Mouse (Mus musculus): Measurements from ENCODE around the gene Il11ra1.
"Not testable (repeated sequence)": the region's sequence is repeated elsewhere in the genome, so short reads cannot be mapped to it uniquely, and the experiment has no call there.

The Il11ra1 gene

GRCm38 (mm10) chr4:41679291-41679690 lies 20.5 kb upstream of the Il11ra1 start:
- no peak for DNase-seq (ENCODE audit: low spot score)

DNA sequence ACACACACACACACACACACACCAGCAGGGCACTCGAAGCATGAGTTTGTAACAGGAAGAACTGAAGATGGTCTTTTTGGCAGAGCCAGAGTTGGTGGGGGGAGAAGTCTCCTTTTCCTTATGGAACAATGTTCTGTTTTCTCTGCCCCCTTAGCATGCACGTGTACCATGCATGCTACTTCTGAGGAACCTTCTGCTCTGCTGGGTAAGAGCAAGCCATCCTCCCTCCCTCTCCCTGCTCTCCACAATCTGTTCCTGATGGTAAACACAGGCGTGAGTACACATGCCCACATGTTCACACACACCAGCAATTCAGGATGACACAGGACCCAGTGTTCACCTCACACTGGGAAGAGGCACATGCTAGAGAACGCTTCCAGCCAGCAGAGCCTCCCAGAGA lies 18.6 kb upstream of the Il11ra1 start:
- no peak for DNase-seq (ENCODE audit: low spot score)

GRCm38 (mm10) chr4:41681947-41682346 lies 17.8 kb upstream of the Il11ra1 start:
- no peak for DNase-seq (ENCODE audit: low spot score)

DNA sequence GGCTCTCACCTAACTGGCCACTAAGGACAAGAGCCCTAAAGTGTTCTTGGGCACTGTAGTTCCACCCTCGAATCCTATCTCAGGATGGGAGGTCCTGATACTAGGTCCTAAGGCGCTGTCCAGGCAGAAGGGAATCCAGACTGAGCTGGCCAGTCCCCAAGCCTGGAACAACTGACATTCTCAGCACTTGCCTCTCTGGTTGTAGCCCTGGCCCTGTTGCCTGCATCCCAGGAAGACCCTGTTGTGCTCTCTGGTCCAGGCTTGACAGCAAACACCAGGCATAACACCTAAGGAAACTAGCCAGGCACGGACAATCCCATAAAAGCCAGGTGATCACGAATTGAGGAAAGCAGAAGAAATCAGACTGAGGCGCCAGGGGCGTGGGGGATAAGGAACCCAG lies 17.0 kb upstream of the Il11ra1 start:
- no peak for DNase-seq (ENCODE audit: low spot score)

GRCm38 (mm10) chr4:41683303-41683702 lies 16.5 kb upstream of the Il11ra1 start:
- DNase-seq (ENCODE audit: low spot score): not testable (repeated sequence)

- DNase-seq (ENCODE audit: low spot score): not testable (repeated sequence)
Observed at GRCm38 (mm10) chr4:41684131-41684930, 15.5 kb upstream of the Il11ra1 start.

- DNase-seq (ENCODE audit: low spot score): not testable (repeated sequence)
Observed at GRCm38 (mm10) chr4:41684931-41685453, 14.8 kb upstream of the Il11ra1 start.

- DNase-seq (ENCODE audit: low spot score): not testable (repeated sequence)
Observed at GRCm38 (mm10) chr4:41685882-41686492, 13.8 kb upstream of the Il11ra1 start.

GRCm38 (mm10) chr4:41688562-41688961 lies 11.2 kb upstream of the Il11ra1 start:
- DNase-seq (ENCODE audit: low spot score): not testable (repeated sequence)

GRCm38 (mm10) chr4:41690014-41690413 lies 9.8 kb upstream of the Il11ra1 start:
- not testable (repeated sequence) for DNase-seq (ENCODE audit: low spot score)

DNA sequence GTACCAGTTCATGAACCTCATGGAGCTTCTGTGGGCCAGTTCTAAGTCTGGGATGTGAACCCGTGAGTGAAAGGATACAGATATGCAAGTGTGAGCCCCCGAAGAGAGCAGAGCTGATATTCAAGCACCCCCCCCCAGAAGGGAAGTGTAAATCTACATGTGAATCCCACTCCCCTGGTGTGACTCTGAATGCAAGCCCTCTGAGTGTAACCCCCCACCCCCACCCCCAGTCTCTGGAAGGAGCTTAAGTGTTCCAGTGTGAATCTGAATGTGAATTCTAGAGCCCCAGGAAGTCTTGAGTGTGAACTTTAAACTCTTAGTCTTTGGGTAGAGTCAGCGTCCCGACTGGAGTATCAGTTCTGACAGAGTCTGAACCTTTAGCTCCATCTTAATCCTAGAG lies 6.3 kb upstream of the Il11ra1 start:
- not testable (repeated sequence) for DNase-seq (ENCODE audit: low spot score)

- DNase-seq (ENCODE audit: low spot score): not testable (repeated sequence)
Observed at GRCm38 (mm10) chr4:41695800-41696199, 4.0 kb upstream of the Il11ra1 start.

- not testable (repeated sequence) for DNase-seq (ENCODE audit: low spot score)
Observed at GRCm38 (mm10) chr4:41696452-41696851, 3.3 kb upstream of the Il11ra1 start.

DNA sequence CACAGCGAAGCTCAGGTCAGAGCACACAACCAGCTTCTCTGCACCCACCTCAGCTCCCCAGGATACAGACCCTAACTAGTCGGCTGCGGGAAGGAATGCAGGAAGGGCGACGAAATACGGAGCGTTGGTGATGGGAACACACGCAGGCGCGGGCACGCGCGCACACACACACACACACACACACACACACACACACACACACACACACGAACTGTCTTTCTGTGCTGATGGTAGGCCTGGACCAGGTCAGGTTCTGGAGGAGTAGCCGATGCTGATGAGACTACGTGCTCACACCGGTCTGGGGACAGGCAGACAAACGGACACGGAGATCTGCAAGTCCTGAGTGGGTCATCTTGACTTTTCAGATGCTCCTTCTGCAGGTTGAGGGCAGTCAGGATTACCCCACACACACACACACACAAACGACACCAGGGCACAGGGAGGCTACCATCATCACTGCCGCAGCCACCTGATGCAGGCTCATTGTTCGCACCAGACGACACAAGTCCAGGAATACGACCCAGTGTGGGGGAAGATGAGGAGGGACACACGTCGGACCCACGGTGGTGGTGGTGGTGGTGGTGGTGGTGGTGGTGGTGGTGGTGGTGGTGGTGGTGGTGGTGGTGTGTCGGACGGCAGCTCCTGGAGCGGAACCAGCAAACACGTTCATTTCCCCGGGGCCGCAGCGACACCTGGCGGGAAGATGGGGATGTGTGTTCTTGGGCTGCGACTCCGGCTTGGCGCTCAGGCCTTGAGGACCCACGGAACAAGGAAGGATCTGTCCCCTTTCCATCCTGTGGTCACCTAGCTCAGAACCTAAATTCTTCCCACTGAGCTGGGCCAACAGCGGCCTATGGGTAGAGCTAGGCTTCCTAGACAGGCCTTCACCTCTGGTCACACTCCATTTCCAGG lies 2.6 kb upstream of the Il11ra1 start, which contains the start of gene Cntfr:
TSS of gene Cntfr (minus strand) at position 160 of the 912 bp plus-strand sequence.
- DNase-seq (ENCODE audit: low spot score): not testable (repeated sequence)

DNA sequence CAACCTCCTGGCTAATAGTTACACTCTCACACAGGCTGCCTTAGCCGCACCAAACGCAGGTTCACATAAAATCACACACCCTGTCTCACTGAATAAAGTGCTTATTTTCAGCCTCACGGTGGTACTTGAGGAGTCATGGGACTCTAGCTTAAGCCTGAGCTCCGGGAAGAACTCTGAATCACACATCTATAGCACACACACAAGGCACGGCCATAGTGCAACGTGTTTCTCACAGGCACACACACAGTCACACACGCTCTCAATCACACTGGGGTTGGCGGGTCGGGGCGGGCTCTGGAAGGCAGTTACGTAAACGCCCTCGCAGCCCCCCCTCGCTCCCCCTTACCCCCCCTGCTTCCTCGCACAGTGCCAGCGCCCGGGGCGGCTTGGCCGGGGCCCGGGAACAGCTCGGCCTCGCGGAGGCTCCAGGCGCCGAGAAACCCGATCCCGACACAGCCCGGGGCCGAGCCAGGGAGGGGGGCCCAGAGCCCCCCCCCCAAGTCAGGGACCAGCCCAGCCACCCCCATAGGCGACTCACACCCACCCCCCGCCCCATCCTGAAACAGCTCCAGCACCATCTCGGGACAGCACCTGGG lies 1.3 kb upstream of the Il11ra1 start:
- DNase-seq (ENCODE audit: low spot score): not testable (repeated sequence)

DNA sequence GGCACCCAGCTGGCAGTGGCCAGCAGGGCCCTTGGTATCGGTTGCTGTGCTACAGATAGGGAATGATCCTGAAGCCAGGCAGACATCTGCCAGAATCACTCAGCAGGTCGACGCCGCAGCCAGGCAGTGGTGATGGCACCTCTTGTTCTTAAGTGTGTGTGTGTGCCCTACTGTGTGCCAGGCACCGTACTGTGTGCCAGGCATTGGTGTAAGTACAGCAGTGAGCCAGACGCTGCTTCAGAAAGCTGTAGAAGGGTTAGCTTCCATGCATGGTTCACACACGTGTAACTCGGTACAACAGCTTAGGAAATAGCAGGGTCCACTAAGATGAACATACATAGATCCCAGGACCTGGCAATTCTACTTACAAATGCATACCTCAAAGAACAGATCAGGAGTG lies 435 bp downstream of the Il11ra1 start:
- DNase-seq (ENCODE audit: low spot score): not testable (repeated sequence)

GRCm38 (mm10) chr4:41702226-41702625 lies 2.4 kb downstream of the Il11ra1 start:
- not testable (repeated sequence) for DNase-seq (ENCODE audit: low spot score)

- DNase-seq (ENCODE audit: low spot score): no peak
Observed at GRCm38 (mm10) chr4:41704651-41705050, 4.9 kb downstream of the Il11ra1 start.

GRCm38 (mm10) chr4:41705922-41706754 lies 6.3 kb downstream of the Il11ra1 start:
- DNase-seq (ENCODE audit: low spot score): no peak

DNA sequence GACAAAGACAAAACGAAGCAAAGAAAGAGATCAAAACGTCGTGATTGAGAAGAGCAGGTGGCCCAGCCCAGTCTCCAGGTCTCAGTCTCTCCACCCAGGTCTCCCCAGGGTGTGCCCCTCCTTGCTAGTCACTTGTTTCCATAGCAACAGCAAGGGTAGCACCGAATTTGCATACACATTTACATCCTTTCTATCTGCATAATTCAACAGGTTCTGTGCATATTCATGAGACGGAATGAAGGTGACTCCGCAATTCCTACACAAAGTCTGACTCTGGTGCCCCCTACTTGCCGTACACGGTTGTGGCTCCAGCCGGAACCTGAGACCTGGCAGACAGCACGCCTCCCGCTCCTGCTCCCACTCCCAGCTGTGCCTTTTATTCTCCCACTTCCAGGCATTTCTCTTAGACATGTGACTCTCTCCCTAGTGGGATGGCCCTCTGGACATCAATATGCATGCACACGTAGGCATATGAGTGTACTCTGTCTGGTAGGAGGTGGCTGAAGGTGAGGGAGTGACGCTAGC lies 7.3 kb downstream of the Il11ra1 start:
- no peak for DNase-seq (ENCODE audit: low spot score)
